Mouse (Mus musculus): ENCODE data around the gene Stxbp4. TPM values are rescaled to one million over a fixed set of nuclear protein-coding genes. Genes with fewer than 3 reads are reported as not detected.
A peak's percentile ranks its signal among the peaks of the same experiment; 100 is the strongest.

Gene Stxbp4
- 21.9 and 23.3 TPM in 2 replicates for polyA plus RNA-seq (2011; ENCODE audit: insufficient read length, low read depth, missing spikeins)

DNA sequence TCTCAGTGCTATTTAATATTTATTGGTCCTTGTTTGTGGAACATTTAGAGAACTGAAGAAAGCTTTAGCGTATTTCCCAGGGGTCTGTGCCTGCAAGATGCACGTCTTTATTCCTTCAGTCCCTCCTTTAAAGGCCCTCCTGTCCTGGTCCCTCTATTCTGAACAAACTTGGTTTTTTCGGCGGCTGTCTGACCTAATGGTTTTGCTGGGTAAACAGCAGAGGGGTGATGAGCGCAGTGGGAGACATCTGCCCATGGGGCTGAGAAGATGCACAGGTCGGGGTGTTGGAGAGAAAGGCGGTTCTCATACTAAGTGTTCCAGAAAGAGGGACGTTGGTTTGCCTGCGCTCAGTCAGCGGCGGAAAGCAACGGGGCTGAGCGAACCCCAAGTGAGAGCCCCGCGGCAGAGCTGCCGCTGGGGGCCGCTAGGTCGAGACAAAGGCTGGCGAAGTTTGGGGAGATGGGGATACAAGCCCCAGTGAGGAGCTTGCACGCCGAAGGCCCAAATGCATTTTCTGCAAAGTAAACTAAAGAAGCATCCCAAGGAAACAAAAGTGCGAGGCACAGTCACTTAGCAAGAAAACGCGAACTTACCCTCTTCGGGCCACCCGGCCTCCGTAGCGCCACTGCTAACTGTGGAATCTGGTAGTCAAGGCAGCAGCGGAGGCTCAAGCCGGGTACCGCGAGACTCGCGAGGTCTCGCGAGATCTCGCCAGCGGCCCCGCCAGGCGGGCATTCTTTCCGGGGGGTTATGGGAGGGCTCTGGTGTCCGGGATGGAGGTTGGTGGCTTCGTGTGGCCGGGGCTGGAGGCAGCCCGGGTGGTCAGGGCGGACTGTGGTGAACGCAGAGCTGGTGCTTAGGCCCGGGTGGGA lies at the start of gene Stxbp4, which contains the start of gene Cox11:
Gene Stxbp4, minus strand, starts transcription at position 645 of the 872 bp plus-strand sequence.
Gene Cox11, plus strand, starts transcription at position 734 of the 872 bp plus-strand sequence.
- Histone ChIP-seq H3K4me1 (ENCODE audit: control insufficient read depth, insufficient read depth, low read length) (no peaks in the 10 kb centered on the region; the same call in 1 of the 2 replicates), H3K4me3 (ENCODE audit: insufficient read depth, low read length) (peak within 1 kb of the TSS; percentile 74)
- peak; percentile 89 for TF ChIP-seq POLR2A (IDR thresholded peaks at IDR 0.05; ENCODE audit: low read depth, low read length)
- no peak for TF ChIP-seq CTCF (IDR thresholded peaks at IDR 0.05; ENCODE audit: borderline replicate concordance, insufficient read depth, low read length)

GRCm38 (mm10) chr11:90687040-90687439 lies 49.2 kb upstream of the Stxbp4 start:
- Histone ChIP-seq H3K27ac (ENCODE audit: insufficient read depth, low read length) (no peak overlapping the region), H3K4me1 (ENCODE audit: control insufficient read depth, insufficient read depth, low read length) (peaks cover 5% of the 10 kb centered on the region; the same call in 1 of the 2 replicates), H3K4me3 (ENCODE audit: insufficient read depth, low read length) (peak overlapping the region; percentile 91)
- TF ChIP-seq POLR2A (IDR thresholded peaks at IDR 0.05; ENCODE audit: low read depth, low read length) (no peak), CTCF (IDR thresholded peaks at IDR 0.05; ENCODE audit: borderline replicate concordance, insufficient read depth, low read length) (no peak)

More for the DNA sequence above, at the start of gene Stxbp4, which contains the start of gene Cox11:
- peak within 1 kb of the TSS; percentile 81 for H3K27ac ChIP-seq (ENCODE audit: insufficient read depth, low read length)

DNA sequence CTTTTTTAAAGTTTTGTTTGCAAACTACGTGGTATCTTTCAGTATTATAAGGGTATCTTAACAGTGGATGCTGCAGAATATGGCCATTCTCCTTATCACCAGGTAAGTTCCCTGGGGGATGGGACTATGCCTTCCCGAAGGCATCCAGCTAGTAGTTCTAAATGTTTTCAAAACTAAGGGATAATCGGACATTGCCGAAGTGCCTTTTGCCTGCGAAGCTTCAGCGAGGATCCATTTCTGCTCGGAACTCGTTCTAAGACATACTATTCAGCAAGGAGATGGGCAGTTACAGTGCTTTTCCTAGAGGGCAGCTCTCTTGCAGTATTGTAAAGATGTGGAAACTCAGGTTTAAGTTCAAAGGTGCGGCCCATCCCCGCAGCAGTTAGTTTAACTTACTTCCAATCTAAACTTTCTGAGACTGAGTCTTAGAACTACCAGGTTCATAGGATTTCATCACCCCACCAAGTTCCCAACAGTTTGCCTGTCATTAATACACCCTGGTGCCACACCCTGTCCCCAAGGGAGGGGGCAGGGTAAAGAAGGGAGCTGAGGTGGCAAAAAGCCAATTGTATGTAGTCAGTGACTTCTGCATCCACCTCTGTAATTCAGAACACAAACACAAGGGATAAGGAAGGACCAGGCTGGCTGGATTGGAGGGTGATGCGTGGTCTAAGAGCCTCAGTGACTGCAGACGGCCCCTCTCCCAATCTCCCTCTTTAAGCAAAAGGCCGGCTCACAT lies 48.6 kb upstream of the Stxbp4 start:
- H3K4me1 ChIP-seq (ENCODE audit: control insufficient read depth, insufficient read depth, low read length), result peaks cover 5% of the 10 kb centered on the region; the same call in 1 of the 2 replicates
- no peak overlapping the region for H3K27ac ChIP-seq (ENCODE audit: insufficient read depth, low read length)
- H3K4me3 ChIP-seq (ENCODE audit: insufficient read depth, low read length), result peak overlapping the region; percentile 91
- no peak for TF ChIP-seq POLR2A (IDR thresholded peaks at IDR 0.05; ENCODE audit: low read depth, low read length)
- no peak for TF ChIP-seq CTCF (IDR thresholded peaks at IDR 0.05; ENCODE audit: borderline replicate concordance, insufficient read depth, low read length)

DNA sequence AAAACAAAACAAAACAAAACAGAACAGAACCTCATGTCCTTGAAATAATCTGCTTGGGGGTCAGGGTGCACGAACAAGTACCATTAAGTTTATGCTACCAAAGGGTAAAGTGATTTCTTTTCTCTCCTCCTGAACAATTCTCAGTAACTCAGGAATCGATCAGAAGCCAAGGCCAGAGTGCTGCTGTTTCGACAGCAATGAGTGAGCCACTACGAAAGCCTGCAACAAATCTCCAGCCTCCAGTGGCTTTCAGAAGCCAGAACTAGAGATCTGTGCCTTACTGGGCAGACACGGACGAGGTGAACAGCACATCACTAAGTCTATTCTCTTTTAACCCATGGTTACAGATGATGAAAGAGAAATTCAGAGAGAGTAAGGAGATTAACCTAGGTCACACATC lies 47.3 kb upstream of the Stxbp4 start:
- Histone ChIP-seq H3K27ac (ENCODE audit: insufficient read depth, low read length) (no peak overlapping the region), H3K4me3 (ENCODE audit: insufficient read depth, low read length) (no peak overlapping the region), H3K4me1 (ENCODE audit: control insufficient read depth, insufficient read depth, low read length) (peaks cover 5% of the 10 kb centered on the region; the same call in 1 of the 2 replicates)
- no peak for TF ChIP-seq POLR2A (IDR thresholded peaks at IDR 0.05; ENCODE audit: low read depth, low read length)
- no peak for TF ChIP-seq CTCF (IDR thresholded peaks at IDR 0.05; ENCODE audit: borderline replicate concordance, insufficient read depth, low read length)

- no peak for TF ChIP-seq POLR2A (IDR thresholded peaks at IDR 0.05; ENCODE audit: low read depth, low read length)
- no peak for TF ChIP-seq CTCF (IDR thresholded peaks at IDR 0.05; ENCODE audit: borderline replicate concordance, insufficient read depth, low read length)
- Histone ChIP-seq H3K4me3 (ENCODE audit: insufficient read depth, low read length) (no peak overlapping the region), H3K27ac (ENCODE audit: insufficient read depth, low read length) (no peak overlapping the region), H3K4me1 (ENCODE audit: control insufficient read depth, insufficient read depth, low read length) (peaks cover 5% of the 10 kb centered on the region; the same call in 1 of the 2 replicates)
Measured at GRCm38 (mm10) chr11:90684765-90685164, 46.9 kb upstream of the Stxbp4 start.

GRCm38 (mm10) chr11:90681171-90681570 lies 43.3 kb upstream of the Stxbp4 start:
- no peaks in the 10 kb centered on the region for H3K4me1 ChIP-seq (ENCODE audit: control insufficient read depth, insufficient read depth, low read length)
- TF ChIP-seq CTCF (IDR thresholded peaks at IDR 0.05; ENCODE audit: borderline replicate concordance, insufficient read depth, low read length) (no peak), POLR2A (IDR thresholded peaks at IDR 0.05; ENCODE audit: low read depth, low read length) (no peak)
- H3K4me3 ChIP-seq (ENCODE audit: insufficient read depth, low read length), result no peak overlapping the region
- H3K27ac ChIP-seq (ENCODE audit: insufficient read depth, low read length), result no peak overlapping the region

- TF ChIP-seq POLR2A (IDR thresholded peaks at IDR 0.05; ENCODE audit: low read depth, low read length) (no peak), CTCF (IDR thresholded peaks at IDR 0.05; ENCODE audit: borderline replicate concordance, insufficient read depth, low read length) (no peak)
- H3K4me1 ChIP-seq (ENCODE audit: control insufficient read depth, insufficient read depth, low read length), result no peaks in the 10 kb centered on the region
- no peak overlapping the region for H3K27ac ChIP-seq (ENCODE audit: insufficient read depth, low read length)
- no peak overlapping the region for H3K4me3 ChIP-seq (ENCODE audit: insufficient read depth, low read length)
Measured at GRCm38 (mm10) chr11:90678582-90678981, 40.7 kb upstream of the Stxbp4 start.

DNA sequence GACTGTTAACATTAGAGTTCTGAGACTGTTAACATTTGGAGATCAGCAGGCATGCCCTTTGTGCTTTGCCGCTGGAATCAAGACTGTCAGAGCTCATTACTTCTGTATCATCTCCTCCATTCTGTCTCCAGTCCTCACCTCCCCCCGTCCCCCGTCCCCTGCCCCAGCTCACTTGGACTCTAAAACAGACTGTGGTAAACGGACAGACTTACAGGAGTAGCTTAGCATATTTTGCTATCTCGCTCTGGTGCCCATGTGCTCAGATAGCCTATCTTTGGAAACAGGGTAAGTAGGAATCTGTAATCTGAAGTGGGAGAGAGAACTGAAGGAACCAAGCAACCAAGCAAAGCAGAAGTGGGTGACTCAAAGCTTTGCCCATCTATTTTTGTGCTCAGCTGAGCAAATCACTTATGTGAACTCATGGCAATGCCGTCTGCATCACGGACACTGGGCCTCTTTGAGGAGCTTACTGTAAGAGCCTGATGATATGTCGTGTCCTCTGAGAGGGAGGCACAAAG lies 39.9 kb upstream of the Stxbp4 start:
- Histone ChIP-seq H3K4me3 (ENCODE audit: insufficient read depth, low read length) (no peak overlapping the region), H3K4me1 (ENCODE audit: control insufficient read depth, insufficient read depth, low read length) (no peaks in the 10 kb centered on the region), H3K27ac (ENCODE audit: insufficient read depth, low read length) (no peak overlapping the region)
- TF ChIP-seq CTCF (IDR thresholded peaks at IDR 0.05; ENCODE audit: borderline replicate concordance, insufficient read depth, low read length) (no peak), POLR2A (IDR thresholded peaks at IDR 0.05; ENCODE audit: low read depth, low read length) (no peak)

- Histone ChIP-seq H3K27ac (ENCODE audit: insufficient read depth, low read length) (no peak overlapping the region), H3K4me1 (ENCODE audit: control insufficient read depth, insufficient read depth, low read length) (no peaks in the 10 kb centered on the region), H3K4me3 (ENCODE audit: insufficient read depth, low read length) (no peak overlapping the region)
- TF ChIP-seq CTCF (IDR thresholded peaks at IDR 0.05; ENCODE audit: borderline replicate concordance, insufficient read depth, low read length) (no peak), POLR2A (IDR thresholded peaks at IDR 0.05; ENCODE audit: low read depth, low read length) (no peak)
Measured at GRCm38 (mm10) chr11:90677027-90677426, 39.1 kb upstream of the Stxbp4 start.

All from embryonic fibroblast, embryonic 13.5 days (primary cell).